Mouse (Mus musculus) ZHBTc4 (cell line): ENCODE data around the gene Ankrd13c.
"Not testable (repeated sequence)": the region's sequence is repeated elsewhere in the genome, so short reads cannot be mapped to it uniquely, and the experiment has no call there.

Source experiments
- DNase-seq: peaks from one replicate; pipeline ENCODE4 v3.0.0-alpha.2; 2011; ENCODE audit warnings: low read depth, low spot score

Gene Ankrd13c

DNA sequence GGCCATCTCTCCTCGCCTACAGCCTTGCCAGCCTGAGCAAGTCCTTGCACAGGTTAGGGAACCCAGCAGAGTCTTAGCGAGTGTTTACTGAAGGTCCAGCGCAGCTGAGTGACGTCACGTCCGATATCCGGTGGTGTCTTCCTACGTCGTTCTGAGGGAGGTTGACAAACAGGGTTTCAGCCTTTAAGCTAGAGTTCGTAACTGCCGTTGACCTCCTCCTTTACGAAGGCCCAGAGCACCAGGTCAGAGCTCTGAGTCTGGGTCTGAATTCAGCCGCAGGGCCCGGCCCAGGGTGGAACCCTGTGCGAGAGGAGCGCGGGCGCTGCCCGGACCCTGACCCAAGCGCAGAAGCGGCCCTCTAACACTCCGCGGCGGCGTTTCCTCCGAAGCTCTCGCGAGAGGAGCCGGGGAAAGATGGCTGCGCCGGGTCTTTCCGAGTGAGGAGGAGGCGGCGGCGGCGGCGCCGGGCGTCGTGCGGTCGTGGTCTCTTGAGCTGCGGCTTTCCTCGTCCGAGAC, at the start of gene Ankrd13c:
TSS of gene Ankrd13c (plus strand) at position 397 of the 516 bp plus-strand sequence.
- DNase-seq = peak; percentile 96

DNA sequence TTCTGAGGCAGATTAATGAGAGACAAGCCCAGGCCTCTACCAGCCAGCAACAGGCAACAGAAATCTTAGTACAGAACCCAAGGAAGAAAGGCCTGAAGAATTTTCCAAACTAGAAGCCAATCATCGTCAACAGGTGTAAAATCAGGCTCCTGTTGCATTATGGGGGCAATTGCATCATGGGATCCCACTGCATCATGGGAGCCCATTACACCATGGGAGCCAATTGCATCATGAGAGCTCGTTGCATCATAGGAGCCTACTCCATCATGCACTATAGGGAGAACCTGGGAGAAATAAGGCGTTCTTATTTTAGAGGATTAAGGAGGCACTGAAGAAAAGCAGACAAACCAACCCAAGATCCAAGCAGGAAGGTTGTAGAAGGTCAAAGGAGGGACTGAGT, 49.4 kb upstream of the Ankrd13c start:
- DNase-seq = no peak

DNA sequence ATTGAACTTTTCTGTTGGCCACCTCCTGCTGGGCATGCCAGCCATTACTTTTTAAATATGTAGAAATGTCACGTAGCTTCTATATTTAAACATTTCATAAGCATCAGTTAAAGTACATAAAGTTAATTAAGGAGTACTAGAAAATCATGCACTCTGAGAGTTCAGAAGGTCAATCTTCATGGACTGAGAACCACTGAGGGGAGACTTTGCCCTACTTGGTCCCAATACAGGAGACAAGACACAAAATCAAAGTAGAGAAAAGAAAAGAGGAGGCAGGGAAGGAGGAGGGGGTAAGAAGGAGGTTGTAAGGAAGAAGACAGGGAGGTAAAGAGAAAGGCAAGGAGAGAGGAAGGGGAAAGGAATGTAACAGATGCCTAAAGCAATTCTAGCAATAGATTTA, 47.1 kb upstream of the Ankrd13c start:
- no peak for DNase-seq

DNA sequence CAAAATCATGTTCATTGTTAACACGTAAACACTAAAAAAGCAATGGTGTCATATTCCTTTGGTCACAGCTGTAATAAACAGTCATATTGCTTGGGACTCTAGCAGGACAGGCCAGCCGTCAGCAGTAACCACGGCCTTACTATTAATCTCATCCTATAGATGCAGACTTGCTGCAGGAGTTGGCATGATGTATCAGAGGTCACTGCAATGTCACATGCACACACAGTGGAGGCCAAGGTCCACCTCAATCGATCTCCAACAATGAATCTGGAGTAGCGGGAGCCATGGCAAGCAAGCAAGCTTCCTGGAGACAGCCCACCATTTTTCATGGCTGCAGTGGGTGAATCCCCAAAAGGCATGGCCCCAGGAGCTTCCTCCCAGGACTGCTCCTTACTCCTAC, 45.3 kb upstream of the Ankrd13c start:
- no peak for DNase-seq

DNA sequence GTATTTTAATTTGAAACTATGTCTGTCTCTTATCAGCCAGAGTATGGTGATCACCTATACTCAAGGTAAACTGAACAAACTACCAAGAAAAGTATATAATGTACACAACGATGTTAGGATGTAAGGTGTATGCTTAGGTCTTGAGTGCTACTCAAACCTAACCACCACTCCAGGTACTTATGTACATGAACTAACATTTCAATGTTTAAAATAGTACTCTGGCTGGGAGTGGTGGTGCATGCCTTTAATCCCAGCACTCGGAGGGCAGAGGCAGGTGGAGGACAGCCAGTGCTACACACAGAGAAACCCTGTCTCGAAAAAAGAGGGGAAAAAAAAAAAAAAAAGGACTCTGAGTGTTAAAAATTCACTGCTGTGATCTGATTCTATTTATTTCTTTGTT, 38.9 kb upstream of the Ankrd13c start:
- DNase-seq = no peak

DNA sequence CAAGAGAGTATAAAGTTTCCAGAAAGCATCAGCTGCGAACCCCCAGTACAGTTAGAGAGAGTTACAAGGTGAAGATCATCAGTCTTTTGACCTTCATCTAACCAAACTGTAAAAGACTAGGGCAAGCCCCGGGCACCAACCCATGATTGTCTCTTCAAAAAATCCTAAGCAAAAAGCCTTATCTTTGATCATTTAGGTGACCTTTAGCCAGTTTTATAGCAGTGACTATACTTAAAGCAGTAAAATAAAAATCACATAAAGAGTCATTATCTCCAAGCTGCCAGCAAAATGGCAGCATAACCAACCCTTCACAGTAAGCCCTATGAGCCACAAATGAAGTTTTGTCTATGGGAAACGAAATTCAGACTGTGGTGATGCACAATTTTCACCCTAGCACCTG, 36.8 kb upstream of the Ankrd13c start:
- DNase-seq = no peak

DNA sequence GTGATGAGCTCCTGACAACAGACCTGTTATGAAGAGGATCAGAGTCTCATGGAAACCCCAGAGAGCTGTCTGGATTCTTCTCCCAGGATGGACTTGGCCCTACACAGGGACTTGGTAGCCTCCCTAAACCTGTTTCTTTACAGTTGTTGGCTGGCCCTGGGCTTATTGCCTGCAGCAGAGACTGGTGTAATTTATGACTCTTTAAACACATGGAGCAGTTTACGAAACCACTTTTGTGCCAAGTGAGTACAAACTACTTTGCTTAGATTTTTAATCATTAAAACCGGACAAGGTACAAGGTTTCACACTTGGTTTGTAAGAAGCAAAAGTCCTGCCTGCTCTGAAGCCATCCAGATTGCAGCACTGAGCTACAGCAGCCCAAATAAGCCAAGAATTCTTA, 34.9 kb upstream of the Ankrd13c start:
- no peak for DNase-seq

DNA sequence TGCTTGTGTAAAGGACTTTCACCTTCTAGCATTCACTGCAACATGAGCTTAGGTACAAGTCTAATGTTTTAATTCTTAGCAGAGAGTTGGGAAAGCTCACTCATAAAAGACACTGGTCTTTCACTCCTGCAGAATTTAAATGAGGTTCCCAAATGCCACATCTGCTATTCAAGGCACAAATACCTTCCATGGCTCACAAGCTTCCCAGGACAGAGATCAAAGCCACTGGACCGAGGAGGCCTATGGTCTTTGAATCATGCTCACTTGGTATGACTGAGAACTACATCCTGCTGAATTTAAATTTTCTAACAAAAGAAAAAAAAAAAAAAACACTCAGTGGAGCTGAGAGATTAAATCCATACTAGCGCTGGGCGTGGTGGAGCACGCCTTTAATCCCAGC, 30.7 kb upstream of the Ankrd13c start:
- peak; percentile 35 for DNase-seq

DNA sequence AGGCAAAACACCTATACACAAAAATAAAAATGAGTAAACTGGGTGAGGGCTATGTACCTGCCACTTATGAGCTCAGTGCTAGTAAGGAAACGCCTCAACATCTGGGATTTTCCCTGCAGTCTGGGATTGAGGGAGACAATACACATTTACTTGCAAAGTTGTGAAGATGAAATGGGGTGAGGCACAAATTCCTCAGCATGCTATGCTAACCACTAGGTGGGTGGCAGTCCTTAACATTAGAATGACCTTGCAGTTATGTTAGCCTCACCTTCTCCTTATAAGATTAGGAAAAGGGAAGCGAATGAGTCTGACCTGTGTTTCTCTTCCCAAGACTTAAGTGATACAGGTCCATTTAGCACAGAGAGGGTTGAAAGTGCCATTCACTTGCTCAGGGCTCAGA, 25.7 kb upstream of the Ankrd13c start:
- peak; percentile 86 for DNase-seq

DNA sequence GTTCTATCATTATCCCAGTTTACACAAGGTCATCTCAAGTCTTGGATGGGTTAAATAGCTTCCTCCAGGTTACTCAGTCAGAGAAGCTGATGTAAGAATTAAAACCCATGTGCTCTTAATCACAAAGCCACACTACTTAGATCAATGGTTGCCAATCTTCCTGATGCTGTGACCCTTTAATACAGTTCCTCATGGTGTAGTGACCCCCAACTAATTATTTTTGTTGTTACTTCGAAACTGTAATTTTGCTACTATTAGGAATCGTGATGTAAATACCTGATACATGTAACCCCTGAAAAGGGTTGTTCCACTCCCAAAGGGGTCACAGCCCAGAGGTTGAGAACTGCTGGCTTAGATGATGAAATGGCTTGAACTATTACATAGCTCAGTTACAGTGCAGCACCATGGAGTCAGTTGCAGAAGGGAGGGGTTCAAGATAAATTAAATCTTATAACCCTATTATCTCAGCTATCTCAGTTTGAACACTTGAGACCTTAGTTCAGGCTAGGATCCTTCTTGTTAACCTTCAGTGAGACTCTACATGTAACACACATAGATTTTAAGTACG, 23.7 kb upstream of the Ankrd13c start:
- no peak for DNase-seq

DNA sequence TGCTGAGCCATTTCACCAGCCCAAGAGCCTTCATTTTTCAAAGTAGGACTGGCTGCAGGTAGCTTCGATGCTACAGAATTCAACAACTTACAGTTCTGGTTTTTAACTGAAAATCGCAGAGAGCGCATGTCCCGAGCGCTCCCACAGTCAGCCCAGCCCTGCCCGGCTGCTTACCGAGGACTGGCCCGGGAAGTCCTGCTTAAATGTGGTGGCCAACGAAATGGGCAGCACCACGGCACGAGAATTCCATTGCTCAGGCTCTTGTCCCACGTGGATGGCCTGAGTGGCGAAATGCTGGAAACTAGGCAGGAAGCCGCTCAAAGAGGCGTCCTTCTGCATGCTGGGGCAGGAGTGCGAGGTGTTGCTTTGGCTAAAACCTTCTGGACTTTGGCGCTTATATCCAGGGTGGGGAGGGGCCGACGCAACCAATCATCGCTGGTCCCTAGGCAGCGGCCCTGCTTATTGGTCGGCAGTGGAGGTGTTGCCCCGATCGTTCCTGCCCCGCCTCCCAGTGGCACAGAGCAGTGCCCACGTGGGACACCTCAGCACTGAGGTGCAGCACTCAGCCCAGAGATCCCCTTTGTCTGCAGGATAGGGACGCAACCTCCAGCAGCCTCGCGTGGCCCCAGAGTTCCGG, 22.2 kb upstream of the Ankrd13c start, which contains the start of gene Cth:
TSS of gene Cth (minus strand) at position 386 of the 637 bp plus-strand sequence.
- DNase-seq = peak; percentile 98

DNA sequence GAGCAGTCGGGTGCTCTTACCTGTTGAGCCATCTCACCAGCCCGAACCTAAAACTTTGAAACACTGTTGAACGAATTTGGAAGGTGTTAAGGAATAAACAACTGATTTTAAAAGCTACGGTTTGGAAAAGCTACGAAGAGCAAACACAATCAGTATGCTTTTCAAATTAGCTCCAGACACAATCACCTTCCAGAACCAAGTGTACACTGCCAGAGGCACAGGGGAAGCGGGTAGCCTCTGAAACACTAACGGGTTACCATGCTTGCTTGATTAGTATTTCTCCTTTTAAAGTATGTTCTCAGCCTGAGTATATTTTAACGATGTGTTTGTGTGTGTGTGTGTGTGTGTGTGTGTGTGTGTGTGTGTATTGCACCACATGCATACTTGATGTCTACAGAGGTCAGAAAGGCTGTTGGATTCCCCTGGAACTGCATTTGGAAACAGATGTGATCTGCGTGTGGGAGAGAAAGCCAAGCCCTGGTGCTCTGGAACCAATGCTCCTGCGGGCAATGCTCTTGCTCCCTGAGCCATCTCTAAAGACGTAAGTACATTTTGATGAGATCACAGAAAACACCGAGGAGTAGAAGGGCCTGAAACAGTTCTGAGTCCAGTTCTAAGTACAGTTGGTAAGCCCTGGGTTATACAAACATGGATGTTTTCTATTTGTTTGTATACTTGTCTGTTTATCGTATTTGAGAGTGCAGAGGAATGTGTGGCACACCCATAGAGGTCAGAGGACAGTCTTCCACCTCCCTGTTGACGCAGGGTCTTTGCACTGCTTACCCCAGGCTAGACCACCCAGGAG, 21.1 kb upstream of the Ankrd13c start:
- no peak for DNase-seq

DNA sequence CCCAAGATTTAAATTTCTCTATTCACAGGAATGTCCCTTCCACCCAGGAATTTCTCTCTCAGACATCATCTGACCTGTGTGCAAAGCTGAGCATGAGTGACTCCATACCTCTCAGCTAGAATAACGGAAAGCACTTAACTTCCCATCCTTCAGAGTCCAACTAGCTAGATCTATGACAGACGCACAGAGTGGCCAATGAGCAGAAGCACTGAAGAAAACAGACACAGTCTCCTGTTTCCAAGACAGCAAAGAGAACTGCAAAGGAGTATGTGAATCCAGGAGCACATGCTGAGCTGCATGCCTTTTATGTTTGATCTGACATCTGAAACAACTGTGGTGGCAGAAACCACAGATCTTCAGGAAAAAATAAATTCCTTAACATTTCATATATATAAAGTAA, 20.3 kb upstream of the Ankrd13c start:
- DNase-seq = no peak

DNA sequence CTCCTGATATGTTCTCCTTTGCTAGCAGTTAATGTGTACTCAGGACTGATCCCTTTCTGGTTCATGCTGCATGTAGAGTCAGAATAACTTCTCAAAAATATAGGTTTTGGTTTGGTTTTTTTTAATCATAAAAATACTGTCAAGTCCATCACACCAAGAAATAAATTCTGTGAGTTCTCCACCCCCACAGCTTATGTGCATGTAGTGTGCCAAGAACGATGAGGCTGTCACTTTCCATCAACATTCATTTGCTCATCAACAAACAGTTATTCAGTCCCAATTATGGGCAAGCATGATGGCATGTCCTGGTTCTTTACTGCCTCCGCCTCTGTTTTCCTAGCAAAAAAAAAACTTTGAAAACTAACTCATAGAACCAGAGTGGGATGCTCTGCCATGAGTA, 18.3 kb upstream of the Ankrd13c start:
- DNase-seq = no peak

DNA sequence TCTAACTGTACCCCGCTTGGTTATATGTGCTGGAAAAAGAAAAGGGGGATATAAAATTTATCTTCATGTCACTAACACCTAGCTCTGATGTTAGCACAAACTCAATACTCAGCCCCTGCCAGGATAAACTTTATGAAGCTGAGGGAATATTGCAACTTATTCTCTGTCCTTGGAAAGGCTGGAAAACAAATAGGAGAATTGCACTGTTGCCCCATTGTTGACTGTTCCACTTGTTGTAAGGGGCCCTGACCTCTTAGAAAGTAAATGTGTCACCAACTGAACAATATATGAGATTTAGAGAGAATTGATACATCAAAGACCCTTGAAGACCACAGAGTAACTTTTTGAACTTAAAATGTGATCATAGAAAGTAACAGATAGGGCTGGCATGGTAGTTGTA, 17.6 kb upstream of the Ankrd13c start:
- DNase-seq = no peak

DNA sequence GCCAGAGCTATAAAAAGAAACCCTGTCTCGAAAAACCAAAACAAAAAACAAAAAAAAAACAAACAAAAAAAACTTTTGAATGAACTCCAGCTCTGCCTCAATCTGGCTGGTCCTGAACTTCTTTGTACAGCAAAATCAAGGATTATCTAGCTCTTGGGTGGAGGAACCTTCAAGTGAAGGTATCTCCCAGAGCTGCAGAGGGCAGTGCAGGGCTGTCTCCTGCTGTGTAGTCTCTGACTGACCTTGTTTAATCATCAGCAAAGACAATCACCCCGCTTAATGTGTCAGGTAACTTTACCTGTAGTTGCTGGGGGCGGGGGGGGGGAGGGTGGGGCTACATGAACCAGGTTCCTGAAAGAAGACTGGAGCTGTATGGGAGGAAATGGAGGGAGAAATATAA, 15.4 kb upstream of the Ankrd13c start:
- peak; percentile 71 for DNase-seq

DNA sequence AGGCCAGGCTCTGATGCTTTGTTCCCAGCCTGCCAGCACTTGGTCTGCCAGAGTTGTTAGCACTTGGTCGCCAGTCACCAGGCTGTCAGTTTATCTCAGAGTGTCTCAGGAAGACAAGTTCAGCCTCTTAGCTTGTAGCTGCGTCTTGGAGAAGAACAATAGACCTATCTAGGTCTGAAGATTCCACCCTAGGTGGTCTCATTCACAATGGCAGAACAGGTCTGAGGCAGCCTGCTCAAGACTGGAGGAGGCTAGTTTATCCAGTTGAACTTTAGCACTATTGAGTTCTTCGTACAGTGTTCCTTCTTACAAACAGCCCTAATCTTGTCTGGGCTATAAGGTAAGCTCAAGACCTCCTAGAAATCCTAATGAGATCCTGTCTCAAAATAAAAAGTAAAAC, 15.0 kb upstream of the Ankrd13c start:
- DNase-seq = peak; percentile 94

DNA sequence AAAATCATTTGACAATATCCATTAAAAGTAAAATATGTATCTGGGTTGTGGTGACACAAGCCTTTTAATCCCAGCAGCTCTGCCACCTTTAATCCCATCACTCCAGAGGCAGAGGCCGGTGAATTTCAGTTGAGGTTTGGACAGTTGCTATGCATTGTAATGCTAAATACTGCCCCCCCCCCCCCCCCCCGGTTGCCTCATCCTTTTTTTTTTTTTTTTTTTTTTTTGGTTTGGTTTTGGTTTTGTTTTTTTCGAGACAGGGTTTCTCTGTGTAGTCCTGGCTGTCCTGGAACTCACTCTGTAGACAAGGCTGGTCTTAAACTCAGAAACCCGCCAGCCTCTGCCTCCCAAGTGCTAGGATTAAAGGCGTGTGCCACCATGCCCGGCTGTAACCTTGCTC, 13.8 kb upstream of the Ankrd13c start:
- DNase-seq = not testable (repeated sequence)

DNA sequence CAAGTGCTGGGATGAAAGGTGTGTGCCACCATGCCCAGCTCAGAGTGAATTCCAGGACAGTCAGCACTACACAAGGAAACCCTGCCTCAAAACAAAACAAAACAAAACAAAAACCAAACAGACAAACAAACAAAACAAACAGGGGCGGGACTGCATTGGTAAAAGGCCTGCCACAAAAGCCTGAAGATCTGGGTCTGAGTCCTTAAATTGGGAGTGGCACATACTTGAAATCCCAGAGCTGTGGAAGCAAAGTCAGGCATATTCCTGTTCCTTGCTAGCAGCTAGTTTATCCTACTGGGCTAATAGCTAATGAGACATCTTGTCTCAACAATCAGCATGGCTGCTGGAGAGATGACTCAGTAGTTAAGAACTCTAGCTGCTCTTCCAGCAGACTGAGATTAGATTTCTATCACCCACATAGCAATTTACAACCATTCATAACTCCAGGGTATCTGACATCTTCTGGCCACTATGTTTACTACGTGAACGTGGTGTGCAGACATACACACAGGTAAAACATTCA, 12.7 kb upstream of the Ankrd13c start:
- DNase-seq = peak; percentile 91

DNA sequence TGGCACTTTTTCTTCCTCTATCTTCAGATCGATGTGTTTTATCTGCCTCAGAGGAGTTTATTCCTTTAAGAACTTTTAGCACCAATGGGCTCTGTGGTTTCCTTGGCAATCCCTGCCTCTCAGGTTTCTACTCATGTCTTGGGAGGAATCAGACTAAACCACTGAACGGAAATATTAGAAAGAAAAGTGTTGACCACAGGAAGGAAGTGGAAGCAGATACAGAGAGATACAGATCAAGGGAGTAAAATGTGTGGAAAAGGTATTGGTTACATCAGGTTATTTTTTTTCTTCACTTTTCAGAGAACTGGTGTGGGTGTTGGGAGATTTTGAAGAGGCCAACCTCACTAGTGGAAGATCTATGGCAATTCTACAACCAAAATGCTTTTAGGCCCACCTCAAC, 8.5 kb upstream of the Ankrd13c start:
- no peak for DNase-seq

DNA sequence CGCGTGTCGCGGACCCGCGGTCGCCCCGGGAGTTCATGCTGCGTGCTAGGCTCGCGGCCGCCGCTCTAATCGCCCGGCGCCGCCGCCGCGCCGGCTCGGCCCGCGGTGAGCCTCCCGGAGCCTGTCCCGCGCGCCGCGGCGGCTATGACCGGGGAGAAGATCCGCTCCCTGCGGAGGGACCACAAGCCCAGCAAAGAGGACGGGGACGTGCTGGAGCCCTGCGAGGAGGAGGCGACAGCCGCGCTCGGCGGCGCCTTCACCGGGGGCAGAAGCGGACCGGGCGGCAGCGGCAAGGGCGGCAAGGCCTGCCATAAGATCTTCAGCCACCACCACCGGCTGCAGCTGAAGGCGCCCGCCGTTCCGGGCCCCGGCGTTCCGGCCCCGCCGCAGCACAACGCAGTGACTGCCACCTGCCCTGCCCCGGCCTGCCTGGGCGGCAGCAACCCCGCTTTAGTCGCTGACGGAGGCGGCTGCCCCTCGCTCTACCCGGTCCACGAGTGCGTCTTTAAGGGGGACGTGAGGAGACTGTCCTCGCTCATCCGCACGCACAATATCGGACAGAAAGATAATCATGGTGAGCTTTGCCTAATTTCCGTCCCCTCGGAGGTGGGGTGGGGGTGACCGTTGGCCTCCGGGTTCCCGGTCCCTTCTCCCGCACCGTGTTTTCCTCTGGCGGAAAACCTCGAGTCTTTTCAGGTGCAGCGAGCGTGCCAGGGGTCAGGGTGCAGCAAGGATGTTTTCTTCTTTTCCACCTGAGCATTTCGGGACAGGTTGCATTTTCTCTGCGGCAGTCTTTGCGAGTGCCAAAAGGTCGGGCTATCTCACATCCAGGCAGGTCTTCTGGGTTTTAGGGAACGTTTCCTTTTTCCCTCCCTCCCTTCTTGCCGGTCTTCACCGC, 593 bp downstream of the Ankrd13c start:
- peak; percentile 37 for DNase-seq
